Mouse (Mus musculus) liver, embryonic 15.5 days (tissue): ENCODE data around the gene Adamts14. TPM values are rescaled to one million over a fixed set of nuclear protein-coding genes. Genes with fewer than 3 reads are reported as not detected.

Experiments used
- ATAC-seq: fragments of 200-750 bp; cut with Nextera tagmentation; 2 replicates; pipeline ENCODE4 v1.8.0; 2017; ENCODE audit warnings: moderate number of reproducible peaks, mild to moderate bottlenecking, moderate library complexity; ENCODE audit not compliant: insufficient read depth
- H3K27ac ChIP-seq: fragments of 300-500 bp; sonication (generic); replicated peaks from 2 replicates; pipeline ENCODE4 v1.5.1; 2015; ENCODE audit warnings: mild to moderate bottlenecking, inconsistent platforms
- H3K27me3 ChIP-seq: fragments of 300-500 bp; sonication (generic); 2 replicates; pipeline ENCODE4 v1.6.1; 2015; ENCODE audit warnings: mild to moderate bottlenecking, inconsistent platforms
- H3K36me3 ChIP-seq: fragments of 300-500 bp; sonication (generic); replicated peaks from 2 replicates; pipeline ENCODE4 v1.6.1; 2015; ENCODE audit warnings: moderate library complexity, mild to moderate bottlenecking, inconsistent platforms
- H3K4me1 ChIP-seq: fragments of 300-500 bp; sonication (generic); replicated peaks from 2 replicates; pipeline ENCODE4 v1.6.1; 2015; ENCODE audit warnings: inconsistent platforms
- H3K4me2 ChIP-seq: fragments of 300-500 bp; sonication (generic); 2 replicates; pipeline ENCODE4 v1.6.1; 2015; ENCODE audit warnings: moderate library complexity, mild to moderate bottlenecking, inconsistent platforms
- H3K4me3 ChIP-seq: fragments of 300-500 bp; sonication (generic); replicated peaks from 2 replicates; pipeline ENCODE4 v1.5.1; 2015; ENCODE audit warnings: mild to moderate bottlenecking, inconsistent platforms
- H3K9ac ChIP-seq: fragments of 300-500 bp; sonication (generic); 2 replicates; pipeline ENCODE4 v1.6.1; 2015; ENCODE audit warnings: moderate library complexity, mild to moderate bottlenecking, inconsistent platforms
- H3K9me3 ChIP-seq: fragments of 300-500 bp; sonication (generic); replicated peaks from 2 replicates; pipeline ENCODE4 v1.6.1; 2016; ENCODE audit warnings: inconsistent platforms
- WGBS: fragments of 180-500 bp; shearing (Covaris S2); methylation state at CpG from one replicate; pipeline ENCODE4 v1.1.7; 2015; ENCODE audit warnings: mixed read lengths; ENCODE audit not compliant: insufficient replicate concordance; 5-methylcytosine and 5-hydroxymethylcytosine counted together
- polyA plus RNA-seq: library from polyadenylated mRNA; unstranded; fragments of >200 nt; fragmentation: Nextera tagmentation; extraction: Ambion mirVana; gene quantifications from 2 replicates; pipeline ENCODE4 v1.2.1, GENCODE M21; 2015

The Adamts14 gene
- polyA plus RNA-seq, 1 experiment from 2014 or later = 0.29 TPM

DNA sequence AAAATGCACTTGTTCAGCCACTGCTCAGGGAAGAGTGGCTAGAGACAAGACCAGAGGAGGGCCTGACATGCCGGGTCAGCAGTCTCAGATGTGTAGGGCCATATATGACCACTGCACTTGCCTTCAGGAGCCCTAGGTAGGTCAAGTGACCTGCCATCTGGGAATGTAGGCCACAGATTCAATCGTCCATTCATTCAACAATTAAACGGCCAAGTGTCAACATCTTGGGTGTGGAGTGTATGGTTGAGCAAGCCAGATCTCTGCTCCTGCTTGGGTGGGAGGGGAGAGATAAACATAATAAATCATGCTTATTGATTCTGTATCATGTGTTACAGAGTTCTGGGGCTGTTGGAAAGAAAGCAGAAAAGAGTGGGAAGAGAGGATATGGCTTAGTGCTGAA lies 114.6 kb downstream of the Adamts14 start:
- no peak overlapping the region for H3K9ac ChIP-seq
- no peak overlapping the region for H3K4me2 ChIP-seq
- ATAC-seq = no peak
- 60% methylated on average over 3 of the region's 3 CpGs for WGBS
- H3K36me3 ChIP-seq = no peaks in the 10 kb centered on the region
- H3K9me3 ChIP-seq = no peaks in the 10 kb centered on the region
- no peaks in the 10 kb centered on the region for H3K27me3 ChIP-seq
- H3K4me1 ChIP-seq = peaks cover 4% of the 10 kb centered on the region; the same call in 1 of the 2 replicates
- no peak overlapping the region for H3K27ac ChIP-seq
- H3K4me3 ChIP-seq = no peak overlapping the region

GRCm38 (mm10) chr10:61156453-61156852 lies 116.8 kb downstream of the Adamts14 start:
- peaks cover 10% of the 10 kb centered on the region for H3K4me1 ChIP-seq
- no peak for ATAC-seq
- H3K27me3 ChIP-seq = no peaks in the 10 kb centered on the region
- 76% methylated on average over 2 of the region's 2 CpGs for WGBS
- no peaks in the 10 kb centered on the region for H3K36me3 ChIP-seq
- no peak overlapping the region for H3K4me2 ChIP-seq
- H3K9me3 ChIP-seq = no peaks in the 10 kb centered on the region
- no peak overlapping the region for H3K9ac ChIP-seq
- no peak overlapping the region for H3K4me3 ChIP-seq
- no peak overlapping the region for H3K27ac ChIP-seq

- no peaks in the 10 kb centered on the region for H3K27me3 ChIP-seq
- no peak overlapping the region for H3K4me3 ChIP-seq
- peaks cover 18% of the 10 kb centered on the region for H3K4me1 ChIP-seq
- ATAC-seq = no peak
- H3K9ac ChIP-seq = no peak overlapping the region
- H3K36me3 ChIP-seq = no peaks in the 10 kb centered on the region
- no peak overlapping the region for H3K27ac ChIP-seq
- no peaks in the 10 kb centered on the region for H3K9me3 ChIP-seq
- 62% methylated on average over 3 of the region's 3 CpGs for WGBS
- H3K4me2 ChIP-seq = no peak overlapping the region
Measured at GRCm38 (mm10) chr10:61155611-61156010, 117.6 kb downstream of the Adamts14 start.

GRCm38 (mm10) chr10:61152131-61152530 lies 121.1 kb downstream of the Adamts14 start:
- Histone ChIP-seq H3K9me3 (no peaks in the 10 kb centered on the region), H3K27me3 (no peaks in the 10 kb centered on the region), H3K4me1 (peaks cover 47% of the 10 kb centered on the region), H3K36me3 (no peaks in the 10 kb centered on the region), H3K9ac (no peak overlapping the region), H3K4me2 (no peak overlapping the region), H3K27ac (no peak overlapping the region), H3K4me3 (no peak overlapping the region)
- ATAC-seq = no peak

- Histone ChIP-seq H3K27ac (no peak overlapping the region), H3K9me3 (no peaks in the 10 kb centered on the region), H3K27me3 (peaks cover 9% of the 10 kb centered on the region; the same call in 1 of the 2 replicates), H3K9ac (no peak overlapping the region), H3K4me1 (peaks cover 62% of the 10 kb centered on the region), H3K4me3 (no peak overlapping the region), H3K4me2 (no peak overlapping the region), H3K36me3 (no peaks in the 10 kb centered on the region)
- no peak for ATAC-seq
- 46% methylated on average over 6 of the region's 6 CpGs for WGBS
Measured at GRCm38 (mm10) chr10:61150616-61151015, 122.6 kb downstream of the Adamts14 start.

- H3K4me1 ChIP-seq = peaks cover 66% of the 10 kb centered on the region
- H3K9me3 ChIP-seq = no peaks in the 10 kb centered on the region
- 28% methylated on average over 3 of the region's 3 CpGs for WGBS
- H3K27me3 ChIP-seq = peaks cover 9% of the 10 kb centered on the region; the same call in 1 of the 2 replicates
- no peak overlapping the region; the same call in 1 of the 2 replicates for H3K4me3 ChIP-seq
- H3K9ac ChIP-seq = no peak overlapping the region
- H3K36me3 ChIP-seq = no peaks in the 10 kb centered on the region
- ATAC-seq = no peak
- peak overlapping the region; percentile 52 for H3K4me2 ChIP-seq
- H3K27ac ChIP-seq = peak overlapping the region; percentile 89
Measured at GRCm38 (mm10) chr10:61149476-61149875, 123.8 kb downstream of the Adamts14 start.

DNA sequence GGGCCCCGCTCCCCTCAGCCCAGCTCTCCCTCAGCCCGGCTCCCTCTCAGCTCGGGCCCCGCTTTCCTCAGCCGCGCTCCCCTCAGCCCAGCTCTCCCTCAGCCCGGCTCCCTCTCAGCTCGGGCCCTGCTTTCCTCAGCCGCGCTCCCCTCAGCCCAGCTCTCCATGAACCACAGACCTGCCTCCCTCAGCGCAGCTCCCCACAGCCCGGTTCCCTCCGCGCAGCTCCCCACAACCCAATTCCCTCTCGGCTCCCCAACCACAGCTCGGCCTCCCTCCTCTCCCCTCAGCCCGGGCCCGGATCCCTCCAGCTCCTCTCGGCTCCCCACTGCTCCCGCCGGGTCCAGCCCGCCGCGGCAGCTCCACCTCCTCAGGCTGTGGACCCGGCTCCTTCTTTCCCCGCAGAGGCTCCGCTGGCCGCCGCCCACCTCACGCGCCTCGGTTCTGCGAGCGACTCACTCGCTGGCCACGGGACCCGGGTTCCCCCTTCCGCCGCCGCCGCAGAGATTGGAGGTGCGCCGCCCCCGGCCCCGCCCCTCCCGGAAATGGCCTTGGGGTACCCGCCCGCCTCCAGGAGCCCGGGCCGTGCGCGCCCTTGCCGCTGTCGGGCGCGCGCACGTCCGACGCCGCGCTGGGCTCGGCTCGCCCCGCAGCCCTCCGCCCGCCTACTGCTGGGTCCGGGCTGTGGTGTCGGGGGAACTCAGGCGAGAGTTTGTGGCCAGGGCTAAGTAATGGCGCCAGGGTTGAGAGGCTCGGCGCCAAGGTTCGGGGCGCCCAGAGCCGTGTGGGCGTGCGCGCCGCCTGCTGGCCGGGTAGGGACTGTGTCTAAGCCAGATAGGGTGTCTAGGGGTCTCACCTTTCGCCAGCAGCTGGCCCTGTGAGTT lies 125.8 kb downstream of the Adamts14 start, which contains the start of gene Sgpl1:
TSS of gene Sgpl1 (minus strand) at position 547 of the 884 bp plus-strand sequence.
- Histone ChIP-seq H3K36me3 (no peaks in the 10 kb centered on the region), H3K4me2 (peak within 1 kb of the TSS; percentile 100), H3K4me3 (peak within 1 kb of the TSS; percentile 91), H3K9me3 (no peaks in the 10 kb centered on the region), H3K9ac (peak within 1 kb of the TSS; percentile 91), H3K27ac (peak within 1 kb of the TSS; percentile 89), H3K27me3 (peaks cover 9% of the 10 kb centered on the region; the same call in 1 of the 2 replicates), H3K4me1 (peaks cover 59% of the 10 kb centered on the region)
- WGBS = under 1% methylated on average over 81 of the region's 82 CpGs
- ATAC-seq = peak; percentile 86

Other genes with a start within 250 kb of the Adamts14 start
- gene Pcbd1, start 184.1 kb downstream of the Adamts14 start, polyA plus RNA-seq = 177 and 186 TPM in 2 replicates
- 17.8 and 19.3 TPM in 2 replicates for gene Sgpl1, start 125.7 kb downstream of the Adamts14 start, polyA plus RNA-seq
- not detected in 2 replicates for gene Tbata, start 101.5 kb downstream of the Adamts14 start, polyA plus RNA-seq
- 0.05 TPM in 1 of 2 replicates, not detected in the other for gene Prf1, start 24.4 kb upstream of the Adamts14 start, polyA plus RNA-seq
- gene Pald1, start 110.1 kb upstream of the Adamts14 start, polyA plus RNA-seq = 6.6 and 7.2 TPM in 2 replicates
- gene Nodal, start 144.5 kb upstream of the Adamts14 start, polyA plus RNA-seq = 0.55 and 0.56 TPM in 2 replicates
- 44.1 and 53.5 TPM in 2 replicates for gene Eif4ebp2, start 179.2 kb upstream of the Adamts14 start, polyA plus RNA-seq
- gene Lrrc20, start 202.4 kb upstream of the Adamts14 start, polyA plus RNA-seq = 5.8 and 6.1 TPM in 2 replicates